Mouse (Mus musculus) spleen, embryonic (tissue): ENCODE measurements around the gene Alpl.

Source experiments
- CTCF ChIA-PET: fragments of 350-600 bp; sonication (Branson Sonifier 250); formaldehyde crosslinking; loops from one replicate; lab custom pipeline; 2022; lab: Charles Lee

Gene Alpl

GRCm38 (mm10) chr4:137721563-137721962 lies 74.6 kb downstream of the Alpl start:
- CTCF ChIA-PET = interaction anchor here (0.8 kb wide), 1 partner anchor 36 kb away, joined by 3 read pairs; no protein-coding TSS in a partner anchor

DNA sequence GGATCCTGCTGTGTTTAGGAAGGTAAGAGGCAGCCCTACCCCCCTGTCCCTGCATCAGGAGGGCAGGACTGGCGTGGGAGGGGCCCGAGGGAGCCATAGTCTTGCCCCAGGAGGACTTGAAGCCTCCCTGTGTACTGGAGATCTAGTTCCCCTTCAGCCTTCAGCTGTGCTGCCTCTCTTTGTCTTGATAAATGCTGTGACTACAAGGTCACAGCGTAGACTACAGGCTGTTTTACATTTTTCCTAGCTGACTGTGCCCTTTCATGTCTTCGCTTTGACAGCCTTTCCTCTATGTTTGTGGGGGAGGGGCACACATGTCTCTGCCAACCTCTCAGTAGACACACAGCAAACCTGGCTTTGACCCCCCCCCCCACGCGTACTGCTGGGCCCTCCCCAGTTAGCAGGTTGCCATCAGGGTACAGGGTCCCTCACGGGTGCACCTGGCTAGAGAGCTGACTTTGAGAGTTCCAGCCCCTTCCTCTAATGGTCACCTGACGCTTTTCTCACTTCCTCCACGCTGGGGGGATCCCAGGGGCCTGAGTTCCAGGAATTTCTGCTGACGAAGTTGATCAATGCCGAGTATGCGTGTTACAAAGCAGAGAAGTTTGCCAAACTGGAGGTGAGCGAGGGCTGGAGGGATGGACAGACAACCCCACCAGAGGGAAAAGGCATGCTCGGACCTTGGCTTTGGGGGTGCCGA lies 76.7 kb downstream of the Alpl start:
- CTCF ChIA-PET = no interaction called here

GRCm38 (mm10) chr4:137717671-137718070 lies 78.5 kb downstream of the Alpl start:
- CTCF ChIA-PET = no interaction called here

GRCm38 (mm10) chr4:137717005-137717404 lies 79.2 kb downstream of the Alpl start:
- CTCF ChIA-PET = interaction anchor here (0.6 kb wide), 2 partner anchors 132 to 381 kb away, joined by 4 to 6 read pairs; no protein-coding TSS in a partner anchor

- CTCF ChIA-PET = no interaction called here
Measured at GRCm38 (mm10) chr4:137714020-137714624, 82.1 kb downstream of the Alpl start.

- CTCF ChIA-PET = no interaction called here
Measured at GRCm38 (mm10) chr4:137712963-137713362, 83.2 kb downstream of the Alpl start.

- CTCF ChIA-PET = no interaction called here
Measured at GRCm38 (mm10) chr4:137707216-137707990, 88.8 kb downstream of the Alpl start.

DNA sequence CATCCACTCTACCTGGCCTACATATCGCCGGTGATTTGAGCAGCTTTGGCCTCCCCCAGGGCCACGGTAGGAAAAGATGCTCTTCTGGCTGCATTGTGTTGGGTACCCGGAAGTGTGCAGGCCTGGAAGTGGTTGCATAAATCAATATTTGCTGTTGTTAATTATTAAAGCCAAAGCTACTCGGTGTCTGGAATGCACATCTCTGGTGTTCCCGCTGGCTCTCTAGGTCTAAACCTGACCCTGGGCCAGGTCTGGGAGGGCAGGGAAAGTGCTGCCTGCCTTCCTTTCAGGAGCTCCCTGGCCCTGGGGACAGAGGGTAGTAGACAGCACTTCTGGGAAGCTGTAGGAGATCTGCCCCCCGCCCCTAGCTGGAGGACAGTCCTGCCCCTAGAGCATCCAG lies 89.7 kb downstream of the Alpl start:
- CTCF ChIA-PET = no interaction called here

DNA sequence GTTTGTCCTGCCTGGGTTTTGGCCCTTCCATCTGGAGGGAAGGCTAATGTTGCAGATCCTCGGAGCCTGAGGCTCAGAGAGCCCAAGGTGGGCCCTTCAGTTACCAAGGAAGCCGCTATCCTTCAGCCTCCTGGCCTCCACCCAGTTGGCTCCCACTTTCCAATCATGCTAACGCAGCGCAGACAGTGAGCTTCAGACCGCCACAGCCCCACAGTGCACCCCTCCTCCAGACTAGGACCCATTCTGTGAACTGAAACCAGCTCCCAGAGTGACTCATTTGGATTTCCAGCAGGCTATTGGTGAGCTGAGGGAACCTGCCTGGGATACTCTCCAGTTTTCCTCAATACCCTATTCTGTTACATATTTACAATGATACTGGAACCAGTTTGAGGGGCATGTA lies 90.8 kb downstream of the Alpl start:
- CTCF ChIA-PET = no interaction called here

GRCm38 (mm10) chr4:137704561-137704960 lies 91.6 kb downstream of the Alpl start:
- CTCF ChIA-PET = no interaction called here

GRCm38 (mm10) chr4:137703077-137703476 lies 93.1 kb downstream of the Alpl start:
- CTCF ChIA-PET = no interaction called here

- CTCF ChIA-PET = no interaction called here
Measured at GRCm38 (mm10) chr4:137700960-137701359, 95.2 kb downstream of the Alpl start.

- CTCF ChIA-PET = no interaction called here
Measured at GRCm38 (mm10) chr4:137699264-137700211, 96.6 kb downstream of the Alpl start.

DNA sequence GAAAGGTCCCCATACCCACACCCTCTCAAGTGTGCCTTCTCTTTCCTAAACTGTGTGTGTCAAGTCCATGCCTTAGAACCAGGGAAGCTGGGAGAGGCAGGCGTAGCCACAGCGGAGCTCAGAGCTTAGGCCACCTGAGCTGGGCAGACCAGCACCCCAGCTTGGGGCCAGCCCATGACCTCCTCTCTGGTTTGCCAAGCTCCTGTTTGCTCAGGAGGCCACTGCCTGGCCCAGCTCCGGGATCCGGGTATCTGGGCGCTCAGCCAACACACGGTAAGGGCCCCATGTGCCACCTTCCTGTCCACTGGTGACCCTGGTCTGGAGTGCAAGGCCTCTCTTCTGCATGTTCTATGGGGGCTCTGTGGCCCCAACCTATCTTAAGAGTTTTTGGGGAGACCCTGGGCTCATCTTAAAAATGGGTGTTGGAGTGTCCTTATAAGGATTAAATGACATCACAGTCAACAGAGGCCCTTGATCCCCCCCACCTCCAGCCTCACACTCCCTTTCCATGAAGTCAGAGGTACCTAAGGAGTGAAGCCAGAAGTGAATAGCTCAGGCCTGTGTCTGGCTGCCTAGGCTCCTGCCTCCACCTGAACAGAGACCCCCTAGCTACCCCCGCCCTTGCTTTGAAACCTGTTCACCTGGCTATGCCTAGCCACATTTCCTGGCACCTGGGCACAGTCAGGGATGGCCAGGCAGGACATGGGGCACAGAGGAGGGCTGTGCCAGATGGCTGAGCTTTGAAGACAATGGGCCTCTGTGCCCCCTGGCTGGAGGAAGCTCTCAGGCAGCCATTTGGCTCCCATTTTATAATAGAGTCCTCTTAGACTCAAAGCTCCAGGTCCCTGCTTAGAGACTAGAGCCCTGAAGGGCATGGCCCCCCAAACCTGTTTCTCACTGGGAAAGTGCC lies 97.9 kb downstream of the Alpl start:
- CTCF ChIA-PET = interaction anchor here (0.7 kb wide), 1 partner anchor 22 kb away, joined by 3 read pairs; no protein-coding TSS in a partner anchor

- CTCF ChIA-PET = no interaction called here
Measured at GRCm38 (mm10) chr4:137697156-137697885, 98.9 kb downstream of the Alpl start.

DNA sequence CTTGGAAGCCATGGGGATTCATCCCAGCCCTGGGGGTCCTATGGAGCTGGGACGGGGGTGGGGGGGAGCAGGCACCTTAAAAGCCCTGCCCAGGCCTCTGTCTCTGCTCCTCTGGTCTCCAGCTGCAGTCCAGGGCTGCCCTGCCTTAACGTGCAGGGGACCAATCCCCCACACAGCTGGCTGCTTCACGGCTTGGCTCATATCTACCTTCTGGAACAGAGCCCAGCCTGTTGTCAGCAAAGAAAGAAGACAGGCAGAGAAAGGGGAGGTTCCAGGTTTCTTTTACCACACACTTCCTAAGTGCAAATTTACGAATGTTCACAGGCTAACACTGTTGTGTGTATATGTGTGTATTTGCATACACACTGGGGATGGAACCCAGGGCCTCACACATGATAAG lies 100.3 kb downstream of the Alpl start:
- CTCF ChIA-PET = no interaction called here

DNA sequence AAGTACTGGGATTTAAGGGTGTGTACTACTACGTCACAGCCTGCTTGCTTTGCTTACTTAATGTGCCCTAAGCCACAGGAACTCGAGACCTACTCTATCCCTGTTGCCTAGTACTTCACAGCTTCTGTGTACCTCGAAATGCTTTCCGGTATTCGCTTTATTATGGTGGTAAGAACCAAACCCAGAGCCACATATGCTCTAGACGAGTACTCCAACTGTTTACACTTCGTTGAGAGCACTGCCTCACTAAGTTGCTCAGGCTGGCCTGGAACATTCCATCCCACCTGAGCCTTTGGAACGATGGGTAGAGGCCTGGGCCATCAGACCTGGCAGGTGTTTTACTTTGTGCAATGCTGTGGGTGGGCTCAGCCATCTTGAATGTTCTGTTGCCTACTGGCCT lies 100.9 kb downstream of the Alpl start:
- CTCF ChIA-PET = no interaction called here

DNA sequence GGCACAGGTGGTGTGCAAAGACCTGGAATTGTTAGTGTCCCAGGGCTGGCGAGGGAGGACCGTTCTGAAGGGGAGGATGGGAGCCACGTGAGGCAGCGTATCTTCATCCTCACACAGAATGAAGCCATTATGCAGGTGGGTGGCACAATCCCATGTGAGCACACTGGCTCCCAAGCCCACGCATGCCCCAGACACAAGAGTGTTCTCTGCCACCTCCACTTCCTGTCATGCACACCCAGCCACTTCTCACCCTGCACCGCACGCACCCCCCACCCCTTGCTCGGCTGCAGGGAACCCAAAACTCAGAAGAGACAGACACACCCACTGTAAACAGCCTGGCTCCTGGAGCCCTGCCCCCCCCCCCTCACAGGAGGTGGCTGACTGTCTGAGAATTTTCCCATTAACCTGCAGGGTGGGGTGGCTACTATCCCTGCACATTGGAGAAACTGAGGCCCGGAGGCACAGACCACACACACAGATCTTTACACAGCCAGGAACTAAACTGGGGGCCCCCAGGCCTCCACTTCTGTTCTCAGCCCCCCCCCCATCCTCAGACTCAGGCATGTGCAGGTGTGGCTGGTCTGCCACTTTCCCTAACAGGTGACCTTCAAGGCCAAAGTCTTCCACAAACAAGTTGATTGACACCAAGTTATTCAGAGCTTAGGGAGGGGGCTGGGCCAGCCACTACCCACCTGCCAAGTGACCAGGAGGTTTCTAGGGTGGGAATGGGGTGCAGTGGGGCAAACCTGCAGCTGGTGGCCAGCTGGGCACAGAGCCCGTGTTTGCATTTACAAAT lies 103.9 kb downstream of the Alpl start:
- CTCF ChIA-PET = no interaction called here
